Mouse (Mus musculus) ovary, adult 18-20 months (tissue): Measurements from ENCODE around the gene Mylk.

Experiments
- DNase-seq: peaks from one replicate; pipeline ENCODE4 v3.0.0; 2022; ENCODE audit warnings: low spot score, mixed read lengths

Gene Mylk

DNA sequence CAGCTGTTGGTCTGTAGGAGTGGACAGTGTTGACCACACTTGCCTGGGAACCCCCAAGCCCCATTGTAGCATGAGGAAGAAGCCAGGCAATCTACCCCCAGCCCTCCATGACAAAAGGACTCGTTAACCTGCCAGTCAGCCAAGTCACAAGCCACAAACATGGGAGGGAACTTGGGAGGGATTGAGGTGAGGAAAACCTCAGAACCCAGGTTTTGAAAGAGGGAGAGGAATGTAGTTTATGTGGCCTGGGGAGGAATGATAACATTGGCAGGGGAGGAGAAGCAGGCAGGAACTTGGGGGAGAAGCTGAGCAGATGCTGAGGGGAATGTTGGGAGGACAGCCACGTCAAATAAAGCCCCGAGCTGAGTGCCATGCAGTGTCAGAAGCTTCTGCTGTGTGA, 196.9 kb downstream of the Mylk start:
- no peak for DNase-seq

- no peak for DNase-seq
Measured at GRCm38 (mm10) chr16:34946301-34946700, 201.3 kb downstream of the Mylk start.

DNA sequence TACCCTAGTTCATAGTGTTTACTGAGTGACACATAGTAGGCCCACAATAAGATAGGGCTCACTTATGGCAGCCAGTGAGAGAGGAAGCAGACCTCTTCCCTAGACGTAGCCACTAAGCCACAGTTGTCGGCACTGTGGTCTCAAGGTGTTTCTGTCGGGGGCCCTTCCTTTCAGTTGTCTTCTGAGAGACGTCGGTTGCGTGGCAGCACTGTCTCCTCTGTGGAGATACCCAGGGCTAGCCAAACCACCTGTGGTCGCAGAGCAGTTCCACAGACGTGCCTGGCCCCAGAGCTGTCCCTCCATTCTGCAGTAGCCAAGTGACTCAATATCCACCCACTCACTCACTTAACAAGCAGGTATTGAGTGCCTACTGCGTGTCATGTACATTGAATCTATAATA, 205.9 kb downstream of the Mylk start:
- DNase-seq, result no peak

DNA sequence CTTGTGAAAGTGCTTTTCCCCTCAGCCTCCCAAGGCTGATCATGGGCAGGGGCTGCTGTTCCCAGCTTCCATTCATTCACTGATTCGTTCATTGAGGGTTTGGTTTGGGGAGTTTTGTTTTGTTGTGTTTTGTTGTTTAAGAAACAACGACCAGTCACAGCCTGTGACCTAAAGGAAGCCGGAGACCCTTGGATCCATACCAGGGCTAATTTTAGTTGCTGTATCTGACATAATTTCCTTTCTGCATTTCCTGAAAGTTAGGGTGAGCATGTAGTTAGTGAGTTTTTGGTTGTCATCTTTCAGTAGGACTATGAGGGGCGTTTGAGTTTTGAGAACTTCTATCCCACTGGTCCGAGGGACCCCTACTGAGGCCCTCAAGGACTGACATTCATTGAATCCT, 207.2 kb downstream of the Mylk start:
- DNase-seq, result no peak

DNA sequence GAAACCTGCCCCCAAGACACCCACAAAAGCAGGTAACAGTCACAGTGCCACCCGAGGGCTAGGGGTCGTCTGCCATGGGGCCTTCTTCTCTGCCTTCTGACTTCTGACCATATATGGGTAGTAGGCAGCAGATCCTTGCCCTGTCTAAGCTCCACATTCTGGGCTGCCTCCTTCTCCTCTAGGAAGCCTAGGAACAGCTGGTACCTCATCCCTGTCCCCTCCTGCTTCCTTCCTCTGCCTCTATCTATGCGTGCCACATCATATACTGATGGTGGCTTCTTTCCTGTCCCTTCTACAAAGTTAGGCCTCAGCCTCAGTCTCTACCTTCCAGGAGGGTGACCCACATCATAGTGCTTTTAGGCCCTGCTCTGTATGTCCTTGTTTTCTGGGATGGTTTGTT, 207.8 kb downstream of the Mylk start:
- DNase-seq, result no peak

GRCm38 (mm10) chr16:34953501-34953900, 208.5 kb downstream of the Mylk start:
- DNase-seq, result no peak

DNA sequence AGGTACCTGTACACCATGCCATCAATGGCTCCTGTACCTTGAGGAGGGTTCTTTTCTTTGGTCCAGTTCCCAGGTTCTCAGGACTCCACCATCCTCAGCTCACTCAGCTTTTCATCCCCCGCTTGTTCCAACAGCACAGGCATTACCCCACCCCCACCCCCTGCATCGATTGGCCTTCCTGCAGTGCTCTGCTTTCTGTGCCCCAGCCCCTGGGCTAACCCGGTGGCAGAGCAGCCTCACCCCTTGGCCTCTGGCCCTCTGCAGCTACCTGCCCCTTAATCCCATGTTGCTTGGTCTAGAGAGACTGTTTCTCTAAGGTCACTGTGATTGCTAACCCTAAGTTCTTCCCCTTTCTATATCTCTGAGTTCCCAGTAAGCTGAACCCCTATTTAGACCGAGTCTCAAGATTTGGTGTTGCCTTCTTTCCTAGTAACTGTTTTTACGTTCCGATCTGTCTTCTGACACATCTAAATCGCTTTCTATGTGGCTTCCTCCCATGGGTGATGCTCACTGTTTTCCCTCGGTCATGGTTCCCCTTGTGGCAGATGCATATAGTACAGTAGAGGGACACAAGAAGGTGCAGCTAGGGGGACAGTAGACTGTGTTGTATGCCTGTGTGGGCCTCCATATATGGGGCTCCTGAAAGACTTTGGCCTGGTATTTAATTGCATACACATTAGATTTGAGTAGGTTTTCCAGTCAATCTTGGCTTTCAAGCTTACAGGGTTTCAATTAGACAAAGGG, 212.6 kb downstream of the Mylk start:
- DNase-seq, result no peak

DNA sequence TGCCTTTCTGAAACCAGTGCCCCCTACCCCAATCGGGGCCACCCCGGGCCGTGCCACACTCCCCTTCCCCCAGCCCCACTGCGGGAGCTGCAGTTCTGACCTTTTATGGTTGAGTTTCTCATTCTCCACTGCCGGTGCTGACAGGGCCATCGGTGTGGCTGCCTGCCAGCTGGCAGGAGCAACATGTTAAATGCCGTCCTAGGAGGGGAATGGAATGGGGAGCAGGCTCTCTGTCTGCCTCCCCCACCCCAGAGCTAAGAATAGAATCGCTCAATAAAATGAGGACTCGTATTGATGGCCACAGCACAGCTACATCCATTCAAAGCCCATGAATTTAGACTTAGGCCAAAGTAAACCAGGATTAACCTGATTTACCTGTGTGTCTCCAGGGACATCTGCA, 213.7 kb downstream of the Mylk start:
- DNase-seq, result peak; percentile 89

DNA sequence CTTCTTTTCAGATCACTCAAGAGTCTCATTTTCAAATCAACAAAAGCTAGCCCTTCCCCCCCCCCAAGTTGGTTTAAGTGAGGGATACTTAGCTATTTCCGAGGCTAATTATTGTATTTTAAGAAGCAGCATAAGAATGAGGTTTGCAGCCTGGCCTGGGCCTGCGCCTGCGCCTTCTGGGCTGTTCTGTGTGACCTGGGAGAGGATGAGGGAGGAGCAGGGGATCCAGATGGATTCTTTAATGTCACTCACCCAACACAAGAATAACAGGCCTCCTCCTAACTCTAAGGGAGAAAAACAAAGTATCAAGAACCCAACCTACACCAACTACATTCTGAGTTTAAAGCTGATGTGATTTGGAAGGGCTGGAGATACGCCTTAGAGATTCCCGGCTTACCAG, 214.3 kb downstream of the Mylk start:
- no peak for DNase-seq

- no peak for DNase-seq
Measured at GRCm38 (mm10) chr16:34960243-34960642, 215.2 kb downstream of the Mylk start.

- no peak for DNase-seq
Measured at GRCm38 (mm10) chr16:34960866-34961582, 216.0 kb downstream of the Mylk start.

GRCm38 (mm10) chr16:34962322-34962721, 217.3 kb downstream of the Mylk start:
- DNase-seq, result peak; percentile 66

GRCm38 (mm10) chr16:34963008-34963407, 218.0 kb downstream of the Mylk start:
- DNase-seq, result no peak

DNA sequence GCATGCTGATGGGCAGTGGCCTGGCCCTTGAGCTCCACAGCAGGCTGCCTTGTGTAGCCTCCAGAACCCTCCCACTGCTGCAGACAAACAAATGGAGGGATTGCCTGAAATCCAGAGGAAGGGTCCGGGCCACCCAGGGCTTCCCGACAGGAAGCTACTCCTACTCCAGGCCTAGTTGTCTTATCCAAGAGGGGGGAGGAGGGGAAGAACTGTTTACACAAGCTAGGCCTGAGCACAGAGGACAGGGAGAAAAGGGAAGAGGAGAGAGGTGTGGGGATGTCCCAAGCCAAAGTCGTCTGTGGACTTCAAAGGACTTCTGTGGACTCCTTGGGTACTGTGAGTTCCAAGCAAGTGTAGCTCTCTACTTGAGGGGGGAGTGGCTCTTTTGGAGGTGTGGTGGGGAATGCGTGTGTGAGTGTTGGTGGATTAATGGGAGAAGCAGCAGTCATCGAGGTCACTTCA, 221.6 kb downstream of the Mylk start:
- DNase-seq, result no peak

DNA sequence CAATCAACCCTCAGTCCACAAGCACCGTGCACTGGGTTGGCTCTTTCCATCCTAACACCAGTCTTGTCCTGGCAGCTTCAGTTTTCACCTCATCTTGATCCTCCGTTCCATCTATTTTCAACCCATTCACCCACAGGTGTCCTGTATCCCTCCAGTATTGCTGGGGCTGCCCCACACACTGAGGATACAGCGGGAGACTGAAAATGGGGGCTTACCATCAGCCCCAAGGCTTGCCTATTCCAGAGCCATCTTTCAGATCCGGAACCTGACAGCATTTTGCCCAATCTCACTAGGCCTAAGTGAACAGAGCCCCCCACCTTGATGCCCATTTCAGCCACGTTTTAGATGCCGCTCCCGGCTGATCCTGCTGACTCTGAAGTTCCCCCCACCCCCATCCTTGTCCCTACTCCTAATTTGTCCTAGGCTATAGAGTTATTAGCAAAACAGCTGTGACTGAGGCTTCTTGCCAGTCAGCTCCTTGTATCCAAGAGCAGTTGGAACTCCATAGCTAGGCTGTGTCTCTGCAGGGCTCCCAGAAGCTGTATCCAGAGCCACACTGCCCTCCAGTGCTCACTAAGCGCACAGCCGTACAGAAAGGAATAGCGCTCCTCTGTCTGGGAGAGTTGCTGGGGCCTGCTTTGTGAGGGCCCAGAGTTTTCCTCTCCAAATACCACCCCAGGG, 222.2 kb downstream of the Mylk start:
- DNase-seq, result peak; percentile 68

DNA sequence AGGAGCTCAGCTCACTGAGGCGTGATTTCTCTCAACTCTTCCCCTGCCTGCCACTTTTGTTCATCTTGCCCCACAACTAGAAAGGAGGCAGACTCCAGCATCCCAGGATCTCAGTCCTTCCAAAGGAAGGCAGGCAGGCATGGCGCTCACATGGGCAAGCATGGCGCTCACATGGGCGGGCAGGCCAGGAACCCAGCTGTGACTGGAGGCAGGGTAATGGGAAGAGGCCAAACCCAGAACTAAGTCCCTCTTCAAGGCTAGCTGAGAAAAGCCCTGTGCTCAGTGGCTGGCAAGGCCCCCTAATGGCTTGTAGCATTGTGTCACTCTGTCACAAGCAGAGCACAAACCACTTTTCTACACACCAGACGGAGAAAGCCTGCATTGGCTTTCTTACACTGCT, 223.2 kb downstream of the Mylk start:
- DNase-seq, result no peak

DNA sequence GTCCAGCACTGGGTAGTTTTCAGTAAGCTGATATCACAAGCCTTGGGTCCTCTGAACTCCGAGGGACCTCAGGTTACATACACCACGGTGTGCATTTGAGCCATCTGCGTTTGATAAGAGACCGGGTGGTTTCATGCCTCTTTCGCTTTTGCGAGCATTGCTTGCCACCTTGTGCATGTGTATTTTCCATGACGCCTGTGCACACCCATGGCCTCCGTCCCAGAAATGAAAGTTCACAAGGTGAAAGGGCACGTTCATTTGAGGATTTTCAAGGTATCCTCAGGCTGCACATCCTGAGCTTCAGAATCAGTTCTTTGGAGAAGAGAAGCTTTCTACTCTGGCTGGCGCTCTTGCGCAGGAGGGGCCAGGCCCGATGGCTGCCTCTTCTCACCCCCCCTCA, 227.5 kb downstream of the Mylk start:
- DNase-seq, result no peak

DNA sequence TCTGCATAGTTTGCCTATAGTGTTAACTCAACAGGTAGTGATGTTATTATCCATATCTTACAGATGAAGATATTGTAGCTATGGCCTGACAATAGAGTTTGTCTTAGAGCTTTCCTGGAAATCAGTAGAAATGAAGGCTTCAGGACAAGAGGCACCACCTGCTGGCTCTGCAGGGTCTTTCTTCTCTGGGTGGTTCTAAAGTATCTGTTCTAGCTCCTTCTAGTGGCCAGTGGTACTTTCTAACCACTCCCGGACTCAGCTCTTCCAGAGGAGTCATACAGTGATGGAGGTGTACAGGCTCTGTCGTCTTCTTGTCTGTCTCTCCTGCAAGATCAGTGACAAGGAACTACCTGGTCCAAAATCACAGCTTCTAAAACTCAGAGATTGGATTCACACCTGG, 230.5 kb downstream of the Mylk start:
- DNase-seq, result no peak

GRCm38 (mm10) chr16:34976630-34977029, 231.6 kb downstream of the Mylk start:
- DNase-seq, result no peak

- DNase-seq, result no peak
Measured at GRCm38 (mm10) chr16:34978018-34978417, 233.0 kb downstream of the Mylk start.

DNA sequence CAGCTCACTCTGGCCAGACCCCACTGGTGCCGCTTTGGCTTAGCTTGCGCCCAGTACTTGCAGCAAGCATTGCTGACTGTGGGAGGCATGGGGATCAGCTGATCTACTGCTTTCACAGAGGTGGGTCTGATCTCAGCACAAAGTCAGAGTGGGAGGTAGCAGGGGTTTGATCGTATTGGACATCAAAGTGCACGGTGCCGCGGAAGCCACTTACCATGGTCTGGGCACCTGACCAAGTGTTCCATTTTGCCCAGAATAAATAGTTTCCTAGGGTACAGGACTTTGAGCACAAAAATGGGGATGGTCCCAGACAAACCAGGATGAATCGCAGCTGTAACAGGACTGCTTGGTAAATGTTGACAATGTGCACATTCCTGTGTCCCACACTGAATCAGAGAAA, 236.0 kb downstream of the Mylk start:
- no peak for DNase-seq

- peak; percentile 39 for DNase-seq
Measured at GRCm38 (mm10) chr16:34984203-34985030, 239.4 kb downstream of the Mylk start.
